In genomic region chr16:95570616-95571015, GRCm38 (mm10) we compare ENCODE assay signal across 9 mouse cellular contexts. TPM values are rescaled to one million over a fixed set of nuclear protein-coding genes. Genes with fewer than 3 reads are reported as not detected.
DNase-seq lines count a peak whose midpoint lies in the region; ATAC-seq and TF ChIP-seq lines count a peak whose summit lies in the region.
"Had no signal": no experiment of that assay in that cellular context is flagged by ENCODE, and none has a peak within 500 bp of the region (broad histone marks: within the 10 kb centered on the region; RNA-seq: fewer than 3 reads in every experiment).

No protein-coding gene starts in this region.

- H3K27ac ChIP-seq in bone marrow, adult 2 months (ENCODE audit: control insufficient read depth, insufficient read depth, low read depth, low read length, poor library complexity) = no peak overlapping the region
- no peak overlapping the region for H3K27ac ChIP-seq in liver, embryonic 14.5 days
- H3K27ac ChIP-seq: heart, embryonic 13.5 days had no signal

- TF ChIP-seq EP300 in liver, embryonic 14.5 days (IDR thresholded peaks at IDR 0.05; ENCODE audit: low read depth) = no peak

- WGBS in bone marrow, adult 2 months = 13% methylated on average over 1 of the region's 1 CpGs
- 4% methylated on average over 1 of the region's 1 CpGs for WGBS in liver, embryonic 14.5 days (ENCODE audit: insufficient replicate concordance)

- H3K27me3 ChIP-seq in liver, embryonic 14.5 days (ENCODE audit: control insufficient read depth, insufficient read depth, low read length) = no peaks in the 10 kb centered on the region
- H3K27me3 ChIP-seq: heart, embryonic 13.5 days had no signal

- peak; percentile 12 to 64 for DNase-seq in adrenal gland, adult (ENCODE audit: inconsistent age in 2 of 2, low spot score in 1 of 2)
- DNase-seq in adrenal gland, postnatal 4 days (ENCODE audit: low spot score in 2 of 2) = no peak
- DNase-seq in layer of hippocampus, postnatal 10 days (ENCODE audit: low spot score in 2 of 2) = peak; percentile 32 to 39
- no peak for DNase-seq in layer of hippocampus, adult 18-20 months (ENCODE audit: low spot score in 2 of 2)
- peak in 2 of 3 experiments; percentile 9 for DNase-seq in liver, embryonic 14.5 days (ENCODE audit: low read depth in 3 of 3, low spot score in 3 of 3)
- peak; percentile 72 for DNase-seq in thymus, postnatal 0 days (ENCODE audit: low spot score)
- no peak for DNase-seq in frontal cortex, postnatal 14 days (ENCODE audit: low spot score in 2 of 2)

- peak; percentile 63 for TF ChIP-seq CTCF in bone marrow, adult 2 months (IDR thresholded peaks at IDR 0.05; ENCODE audit: control insufficient read depth, insufficient read depth, low read length)
- TF ChIP-seq CTCF in liver, embryonic 14.5 days (IDR thresholded peaks at IDR 0.05; ENCODE audit: low read depth) = peak; percentile 67

- no peaks in the 10 kb centered on the region for H3K36me3 ChIP-seq in liver, embryonic 14.5 days (replicated peaks; ENCODE audit: control insufficient read depth, insufficient read depth, low read depth)
- H3K36me3 ChIP-seq: heart, embryonic 13.5 days had no signal

- H3K9ac ChIP-seq in liver, embryonic 14.5 days (replicated peaks) = no peak overlapping the region
- H3K9ac ChIP-seq: heart, embryonic 13.5 days had no signal

- H3K9me3 ChIP-seq in liver, embryonic 14.5 days (ENCODE audit: control insufficient read depth, low read length) = no peaks in the 10 kb centered on the region
- H3K9me3 ChIP-seq: heart, embryonic 13.5 days had no signal

- no peak for ATAC-seq in liver, embryonic 14.5 days (ENCODE audit: insufficient read depth)

- H3K4me1 ChIP-seq in bone marrow, adult 2 months (ENCODE audit: control insufficient read depth, insufficient read depth, low read length) = no peaks in the 10 kb centered on the region
- no peaks in the 10 kb centered on the region for H3K4me1 ChIP-seq in liver, embryonic 14.5 days (replicated peaks; ENCODE audit: control insufficient read depth in 2 of 2, insufficient read depth in 2 of 2, low read length in 1 of 2)

- TF ChIP-seq POLR2A in bone marrow, adult 2 months (IDR thresholded peaks at IDR 0.05; ENCODE audit: borderline replicate concordance, control insufficient read depth, low read depth, low read length) = no peak

- H3K4me3 ChIP-seq in bone marrow, adult 2 months (replicated peaks; ENCODE audit: control insufficient read depth, low read depth, low read length) = no peak overlapping the region
- H3K4me3 ChIP-seq in liver, embryonic 14.5 days (ENCODE audit: insufficient read depth in 1 of 2, low read depth in 2 of 2, low read length in 2 of 2) = no peak overlapping the region
- H3K4me3 ChIP-seq: heart, embryonic 13.5 days had no signal

- H3K4me2 ChIP-seq in liver, embryonic 14.5 days (ENCODE audit: low read depth) = no peak overlapping the region
- H3K4me2 ChIP-seq: heart, embryonic 13.5 days had no signal

RNA-seq across cellular contexts. Expression of gene Erg, which starts 15.8 kb away (rescaled TPM):
- total RNA-seq in adrenal gland, postnatal 4 days (2021) = 10 to 100 TPM; 26.8 to 27.0 TPM
- 1 to 10 TPM; 6.5 to 8.2 TPM for total RNA-seq in layer of hippocampus, postnatal 10 days (2021)
- total RNA-seq in layer of hippocampus, adult 18-20 months (2021) = 1 to 10 TPM; 3.6 to 4.8 TPM
- 5.6 and 12.3 TPM in 2 replicates for polyA plus RNA-seq in bone marrow, adult 2 months (2011; ENCODE audit: insufficient read depth, insufficient read length, low replicate concordance, missing spikeins)
- polyA plus RNA-seq in liver, embryonic 14.5 days (2012; rRNA removed) = 2.8 TPM in 2 replicates
- polyA plus RNA-seq in liver, embryonic 14.5 days (2014; fragmentation: Nextera tagmentation; extraction: Ambion mirVana) = 0.47 and 0.61 TPM in 2 replicates
- polyA plus RNA-seq in thymus, postnatal 0 days (2015; fragmentation: Nextera tagmentation; extraction: Ambion mirVana) = 1.3 and 1.8 TPM in 2 replicates

Comparison
In these comparisons a context has a peak if more than half of its experiments do, and no peak if none do; other contexts are left out.
1. DNase-seq: peak in adrenal gland, adult (2 of 2), layer of hippocampus, postnatal 10 days (2 of 2), liver, embryonic 14.5 days (2 of 3) and thymus, postnatal 0 days (single experiment); none in adrenal gland, postnatal 4 days (0 of 2), layer of hippocampus, adult 18-20 months (0 of 2) and frontal cortex, postnatal 14 days (0 of 2).